Mouse (Mus musculus) midbrain, embryonic 12.5 days (tissue): ENCODE measurements around the gene Kcna5. TPM values are rescaled to one million over a fixed set of nuclear protein-coding genes. Genes with fewer than 3 reads are reported as not detected.

Experiments
- ATAC-seq: fragments of 200-750 bp; cut with Nextera tagmentation; 2 replicates; pipeline ENCODE4 v1.8.0; 2017; ENCODE audit warnings: low read depth, moderate TSS enrichment, moderate library complexity; ENCODE audit not compliant: low FRiP score
- H3K27ac ChIP-seq: fragments of 300-500 bp; sonication (generic); replicated peaks from 2 replicates; pipeline ENCODE4 v1.5.1; 2016; ENCODE audit warnings: mild to moderate bottlenecking
- H3K27me3 ChIP-seq: fragments of 300-500 bp; sonication (generic); 2 replicates; pipeline ENCODE4 v1.6.1; 2016; ENCODE audit warnings: mild to moderate bottlenecking
- H3K36me3 ChIP-seq: fragments of 300-500 bp; sonication (generic); 2 replicates; pipeline ENCODE4 v1.6.1; 2016
- H3K4me1 ChIP-seq: fragments of 300-500 bp; sonication (generic); 2 replicates; pipeline ENCODE4 v1.6.1; 2016
- H3K4me2 ChIP-seq: fragments of 300-500 bp; sonication (generic); replicated peaks from 2 replicates; pipeline ENCODE4 v1.6.1; 2016; ENCODE audit warnings: mild to moderate bottlenecking, moderate library complexity
- H3K4me3 ChIP-seq: fragments of 300-500 bp; sonication (generic); 2 replicates; pipeline ENCODE4 v1.5.1; 2016; ENCODE audit warnings: mild to moderate bottlenecking
- H3K9ac ChIP-seq: fragments of 300-500 bp; sonication (generic); replicated peaks from 2 replicates; pipeline ENCODE4 v1.6.1; 2016; ENCODE audit warnings: mild to moderate bottlenecking, moderate library complexity
- H3K9me3 ChIP-seq: fragments of 300-500 bp; sonication (generic); 2 replicates; pipeline ENCODE4 v1.6.1; 2016; ENCODE audit warnings: mild to moderate bottlenecking
- WGBS: fragments of 180-500 bp; shearing (Covaris S2); methylation state at CpG from one replicate; pipeline ENCODE4 v1.1.7; 2016; 5-methylcytosine and 5-hydroxymethylcytosine counted together
- polyA plus RNA-seq: library from polyadenylated mRNA; unstranded; fragments of >200 nt; fragmentation: Nextera tagmentation; extraction: Ambion mirVana; gene quantifications from 2 replicates; pipeline ENCODE4 v1.2.1, GENCODE M21; 2016

The Kcna5 gene
- polyA plus RNA-seq, 1 experiment from 2014 or later: 2.4 TPM

DNA sequence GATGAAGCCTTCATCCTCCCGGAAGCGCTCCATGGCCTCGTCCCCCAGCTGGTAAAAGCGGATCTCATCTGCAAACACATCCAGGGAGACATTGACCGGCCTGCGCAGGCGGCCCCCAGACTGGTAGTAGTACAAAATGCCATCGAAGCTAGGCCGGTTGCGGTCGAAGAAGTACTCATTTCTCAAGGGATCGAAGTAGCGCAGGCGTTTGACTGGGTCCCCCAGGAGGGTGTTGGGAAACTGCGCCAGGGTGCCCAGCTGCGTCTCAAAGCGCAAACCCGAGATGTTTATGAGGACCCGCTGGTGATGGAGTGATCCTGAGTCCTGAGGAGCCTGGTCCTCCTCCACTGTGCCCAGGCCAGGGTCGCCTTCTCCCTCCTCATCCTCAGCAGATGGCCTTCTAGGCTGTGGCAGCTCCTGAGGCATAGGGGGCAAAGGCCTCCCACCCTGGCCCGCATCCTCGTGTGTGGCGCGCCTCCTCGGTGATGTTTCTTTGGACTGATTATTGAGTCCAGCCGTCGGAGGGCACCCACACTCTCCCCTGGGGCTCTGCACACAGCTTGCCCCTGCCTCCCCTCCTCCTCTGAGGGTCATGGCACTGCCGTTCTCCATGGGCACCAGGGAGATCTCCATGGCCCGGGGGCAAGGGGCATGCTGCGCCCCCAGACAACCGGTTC lies 543 bp downstream of the Kcna5 start:
- Histone ChIP-seq H3K4me2 (peak overlapping the region; percentile 56), H3K9me3 (no peaks in the 10 kb centered on the region), H3K27me3 (peaks cover 31% of the 10 kb centered on the region), H3K9ac (0 out of 2 replicates have a peak overlapping the region, but pooled peaks have one; percentile 37), H3K36me3 (no peaks in the 10 kb centered on the region), H3K27ac (peak overlapping the region; percentile 68), H3K4me1 (peaks cover 22% of the 10 kb centered on the region), H3K4me3 (peak overlapping the region; percentile 32)
- WGBS: 9% methylated on average over 31 of the region's 31 CpGs
- ATAC-seq: peak; percentile 57

- no peak overlapping the region for H3K9ac ChIP-seq
- peaks cover 17% of the 10 kb centered on the region for H3K4me1 ChIP-seq
- no peak overlapping the region for H3K4me3 ChIP-seq
- peaks cover 27% of the 10 kb centered on the region for H3K27me3 ChIP-seq
- no peak overlapping the region for H3K4me2 ChIP-seq
- no peaks in the 10 kb centered on the region for H3K9me3 ChIP-seq
- H3K36me3 ChIP-seq: no peaks in the 10 kb centered on the region
- no peak for ATAC-seq
- WGBS: 35% methylated on average over 4 of the region's 4 CpGs
- H3K27ac ChIP-seq: no peak overlapping the region
These were observed 3.9 kb downstream of the Kcna5 start for GRCm38 (mm10) chr6:126531306-126531705.

DNA sequence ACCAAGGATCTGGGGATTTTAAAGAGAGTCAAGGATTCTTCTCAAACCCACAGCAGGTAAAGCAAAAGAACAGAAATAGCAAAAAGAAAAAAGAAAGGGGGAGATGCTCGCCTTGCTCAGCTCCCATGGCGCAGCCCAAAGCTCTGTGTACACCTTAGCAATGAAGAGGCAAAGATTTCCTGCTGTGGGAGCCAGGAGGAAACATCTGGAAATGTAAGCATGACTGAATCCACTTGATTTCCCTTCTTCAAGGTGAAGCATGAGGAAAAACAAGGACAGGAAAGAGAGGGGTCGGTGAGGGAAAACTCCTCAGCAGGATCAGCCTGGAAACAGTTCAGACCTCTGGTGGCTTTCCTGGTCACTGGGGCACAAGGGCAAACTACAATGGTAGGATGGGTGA lies 5.2 kb downstream of the Kcna5 start:
- peaks cover 25% of the 10 kb centered on the region for H3K27me3 ChIP-seq
- no peaks in the 10 kb centered on the region for H3K36me3 ChIP-seq
- no peak overlapping the region for H3K4me3 ChIP-seq
- 78% methylated on average over 3 of the region's 3 CpGs for WGBS
- no peaks in the 10 kb centered on the region for H3K9me3 ChIP-seq
- H3K9ac ChIP-seq: no peak overlapping the region
- H3K27ac ChIP-seq: no peak overlapping the region
- no peak for ATAC-seq
- no peak overlapping the region for H3K4me2 ChIP-seq
- peaks cover 8% of the 10 kb centered on the region for H3K4me1 ChIP-seq

GRCm38 (mm10) chr6:126514720-126515119 lies 20.5 kb downstream of the Kcna5 start:
- Histone ChIP-seq H3K4me2 (no peak overlapping the region), H3K9ac (no peak overlapping the region), H3K27me3 (no peaks in the 10 kb centered on the region), H3K4me3 (no peak overlapping the region), H3K4me1 (peaks cover 7% of the 10 kb centered on the region; the same call in 1 of the 2 replicates), H3K9me3 (no peaks in the 10 kb centered on the region), H3K36me3 (no peaks in the 10 kb centered on the region), H3K27ac (no peak overlapping the region)
- WGBS: 37% methylated on average over 10 of the region's 10 CpGs
- peak; percentile 60 for ATAC-seq

- no peaks in the 10 kb centered on the region for H3K36me3 ChIP-seq
- H3K4me3 ChIP-seq: no peak overlapping the region
- H3K4me2 ChIP-seq: no peak overlapping the region
- H3K9ac ChIP-seq: no peak overlapping the region
- no peak for ATAC-seq
- no peak overlapping the region for H3K27ac ChIP-seq
- 87% methylated on average over 3 of the region's 3 CpGs for WGBS
- no peaks in the 10 kb centered on the region for H3K9me3 ChIP-seq
- no peaks in the 10 kb centered on the region for H3K27me3 ChIP-seq
- peaks cover 7% of the 10 kb centered on the region; the same call in 1 of the 2 replicates for H3K4me1 ChIP-seq
These were observed 21.4 kb downstream of the Kcna5 start for GRCm38 (mm10) chr6:126513714-126514248.

DNA sequence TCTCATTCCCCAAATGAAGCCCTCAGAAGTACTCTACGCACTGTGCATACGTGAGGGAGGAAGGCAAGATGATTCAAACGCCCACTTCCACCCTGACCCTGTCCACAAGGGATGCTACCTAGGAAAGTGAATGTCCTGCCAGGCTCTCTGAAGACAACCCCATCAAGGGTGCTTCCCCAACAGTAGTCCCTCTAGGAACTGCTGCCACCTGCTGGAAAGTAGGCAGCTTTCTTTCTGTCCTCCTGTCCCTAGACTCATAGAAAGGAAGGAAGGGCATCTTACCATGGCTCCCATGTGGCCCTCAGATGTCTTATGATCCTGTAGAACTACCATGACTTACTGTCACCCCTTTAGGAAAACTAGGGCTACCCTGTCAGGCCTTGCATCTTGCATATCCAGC lies 22.1 kb downstream of the Kcna5 start:
- H3K4me2 ChIP-seq: no peak overlapping the region
- no peaks in the 10 kb centered on the region for H3K9me3 ChIP-seq
- no peak overlapping the region for H3K4me3 ChIP-seq
- WGBS: 88% methylated on average over 3 of the region's 3 CpGs
- H3K4me1 ChIP-seq: peaks cover 7% of the 10 kb centered on the region; the same call in 1 of the 2 replicates
- no peak overlapping the region for H3K9ac ChIP-seq
- no peak for ATAC-seq
- no peak overlapping the region for H3K27ac ChIP-seq
- H3K27me3 ChIP-seq: no peaks in the 10 kb centered on the region
- no peaks in the 10 kb centered on the region for H3K36me3 ChIP-seq

DNA sequence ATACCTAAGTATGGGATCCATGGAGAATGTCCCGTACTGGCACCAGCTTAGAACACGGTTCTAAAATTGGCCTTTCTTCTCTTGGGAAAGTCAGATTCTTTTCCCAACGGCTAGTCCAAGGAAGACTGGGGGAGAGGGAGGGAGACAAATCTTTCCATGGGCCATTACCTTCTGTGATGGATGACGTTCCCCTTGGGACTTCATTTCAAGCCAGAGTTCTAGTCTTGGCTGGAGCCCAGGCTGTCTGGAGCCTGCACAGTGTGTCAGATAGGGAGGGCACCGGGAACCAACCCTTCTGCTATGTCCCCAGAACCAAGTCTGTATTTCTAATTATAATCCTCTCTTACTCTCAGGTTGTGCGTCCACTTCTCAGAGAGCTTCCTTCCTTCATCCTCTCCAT lies 26.5 kb downstream of the Kcna5 start:
- 87% methylated on average over 6 of the region's 6 CpGs for whole genome bisulfite sequencing
- Histone ChIP-seq H3K36me3 (no peaks in the 10 kb centered on the region), H3K4me2 (no peak overlapping the region), H3K27me3 (no peaks in the 10 kb centered on the region), H3K9me3 (no peaks in the 10 kb centered on the region), H3K4me1 (no peaks in the 10 kb centered on the region), H3K27ac (no peak overlapping the region), H3K4me3 (no peak overlapping the region), H3K9ac (no peak overlapping the region)
- ATAC-seq: no peak

DNA sequence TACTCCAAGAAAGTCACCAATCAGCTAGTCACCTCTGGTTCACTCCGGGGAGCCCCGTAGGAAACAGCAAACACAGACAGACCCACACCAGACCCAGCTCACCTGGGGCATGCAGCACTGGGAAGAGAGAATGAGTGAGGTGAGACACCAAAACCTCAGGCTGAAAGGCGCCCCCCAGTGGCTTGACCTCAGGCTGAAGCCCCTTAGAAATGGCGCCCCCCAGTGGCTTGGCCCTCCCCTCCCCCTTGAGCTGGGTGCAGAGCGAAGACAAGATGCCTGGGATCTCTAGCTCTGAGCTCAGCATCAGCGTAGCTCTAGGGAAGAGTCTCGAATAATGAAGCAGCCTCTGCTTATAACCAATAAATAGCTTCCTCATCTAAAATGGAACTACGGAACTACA lies 31.3 kb downstream of the Kcna5 start:
- Histone ChIP-seq H3K27me3 (peaks cover 10% of the 10 kb centered on the region), H3K9me3 (peaks cover 4% of the 10 kb centered on the region; the same call in 1 of the 2 replicates), H3K9ac (no peak overlapping the region), H3K4me2 (no peak overlapping the region), H3K27ac (no peak overlapping the region), H3K4me3 (no peak overlapping the region), H3K4me1 (no peaks in the 10 kb centered on the region), H3K36me3 (no peaks in the 10 kb centered on the region)
- ATAC-seq: no peak
- 75% methylated on average over 7 of the region's 8 CpGs for WGBS

GRCm38 (mm10) chr6:126502691-126503301 lies 32.4 kb downstream of the Kcna5 start:
- H3K9me3 ChIP-seq: peaks cover 4% of the 10 kb centered on the region; the same call in 1 of the 2 replicates
- no peaks in the 10 kb centered on the region for H3K36me3 ChIP-seq
- peaks cover 18% of the 10 kb centered on the region for H3K27me3 ChIP-seq
- 25% methylated on average over 9 of the region's 9 CpGs for WGBS
- no peaks in the 10 kb centered on the region for H3K4me1 ChIP-seq
- H3K4me2 ChIP-seq: no peak overlapping the region
- no peak for ATAC-seq
- H3K4me3 ChIP-seq: no peak overlapping the region
- H3K9ac ChIP-seq: no peak overlapping the region
- H3K27ac ChIP-seq: no peak overlapping the region

GRCm38 (mm10) chr6:126500985-126501384 lies 34.2 kb downstream of the Kcna5 start:
- H3K4me1 ChIP-seq: peaks cover 5% of the 10 kb centered on the region; the same call in 1 of the 2 replicates
- no peak overlapping the region for H3K4me2 ChIP-seq
- no peak for ATAC-seq
- H3K36me3 ChIP-seq: no peaks in the 10 kb centered on the region
- WGBS: 88% methylated on average over 6 of the region's 6 CpGs
- peaks cover 18% of the 10 kb centered on the region for H3K27me3 ChIP-seq
- no peak overlapping the region for H3K9ac ChIP-seq
- H3K27ac ChIP-seq: no peak overlapping the region
- H3K9me3 ChIP-seq: peaks cover 4% of the 10 kb centered on the region; the same call in 1 of the 2 replicates
- H3K4me3 ChIP-seq: no peak overlapping the region

- 0 out of 2 replicates have a peak, but pooled peaks have one; percentile 29 for ATAC-seq
- Histone ChIP-seq H3K4me2 (no peak overlapping the region), H3K36me3 (no peaks in the 10 kb centered on the region), H3K4me3 (no peak overlapping the region), H3K4me1 (peaks cover 5% of the 10 kb centered on the region; the same call in 1 of the 2 replicates), H3K9me3 (peaks cover 4% of the 10 kb centered on the region; the same call in 1 of the 2 replicates), H3K27ac (no peak overlapping the region), H3K27me3 (peaks cover 18% of the 10 kb centered on the region), H3K9ac (no peak overlapping the region)
- WGBS: 20% methylated on average over 8 of the region's 8 CpGs
These were observed 35.1 kb downstream of the Kcna5 start for GRCm38 (mm10) chr6:126500088-126500487.

DNA sequence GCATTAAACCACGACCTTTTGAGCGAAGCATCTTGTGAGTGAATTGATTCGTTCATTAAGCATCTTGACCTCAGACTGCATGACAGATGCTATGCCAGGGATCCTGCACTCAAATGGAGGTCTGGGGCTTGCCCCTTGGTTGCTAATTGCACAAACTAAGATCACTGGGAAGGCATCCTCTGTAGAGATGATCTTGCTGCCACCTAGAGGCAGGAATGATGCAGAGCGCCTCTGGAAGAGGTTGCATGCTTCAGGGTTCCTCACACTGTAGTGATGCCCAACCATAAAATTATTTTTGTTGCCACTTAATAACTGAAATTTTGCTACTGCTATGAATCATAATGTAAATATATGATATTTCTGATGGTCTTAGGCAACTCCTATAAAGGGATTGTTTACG lies 37.3 kb downstream of the Kcna5 start:
- Histone ChIP-seq H3K36me3 (no peaks in the 10 kb centered on the region), H3K27me3 (peaks cover 18% of the 10 kb centered on the region), H3K4me1 (peaks cover 5% of the 10 kb centered on the region; the same call in 1 of the 2 replicates), H3K4me3 (no peak overlapping the region), H3K4me2 (no peak overlapping the region), H3K9me3 (peaks cover 4% of the 10 kb centered on the region; the same call in 1 of the 2 replicates), H3K27ac (no peak overlapping the region), H3K9ac (no peak overlapping the region)
- 57% methylated on average over 5 of the region's 5 CpGs for WGBS
- no peak; the same call in 1 of the 2 replicates for ATAC-seq
